Mouse (Mus musculus): ENCODE data around the gene Arl2bp. TPM values are rescaled to one million over a fixed set of nuclear protein-coding genes. Genes with fewer than 3 reads are reported as not detected.

Arl2bp gene
- polyA plus RNA-seq, 1 experiment, result 211 TPM

DNA sequence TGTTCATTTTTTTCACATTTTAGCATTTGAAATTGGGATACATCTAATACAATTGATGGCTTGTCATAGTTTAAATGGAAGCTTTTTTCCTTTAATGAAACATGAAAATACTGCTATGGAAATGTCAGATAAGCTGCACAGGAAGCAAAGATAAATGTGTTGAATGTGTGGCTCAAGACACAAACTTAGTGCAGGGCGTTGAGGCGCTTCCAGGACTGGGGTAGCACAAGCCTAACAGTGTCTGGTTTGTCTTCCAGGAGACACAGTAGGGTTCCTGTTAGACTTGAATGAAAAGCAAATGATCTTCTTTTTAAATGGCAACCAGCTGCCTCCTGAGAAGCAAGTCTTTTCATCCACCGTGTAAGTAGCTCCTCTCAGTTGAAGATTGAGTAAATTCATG lies 16.9 kb upstream of the Arl2bp start:
- WGBS, result 37% methylated on average over 3 of the region's 3 CpGs
- no peak overlapping the region for H3K4me3 ChIP-seq (replicated peaks; ENCODE audit: insufficient read depth, low read depth, low read length)
- H3K27me3 ChIP-seq (ENCODE audit: control insufficient read depth, insufficient read depth, low read length), result no peaks in the 10 kb centered on the region
- no peak for TF ChIP-seq POLR2A (IDR thresholded peaks at IDR 0.05; ENCODE audit: borderline replicate concordance, insufficient read depth, low read length)
- TF ChIP-seq CTCF (IDR thresholded peaks at IDR 0.05; ENCODE audit: borderline replicate concordance, insufficient read depth, low read depth, low read length), result no peak
- no peak for DNase-seq
- no peaks in the 10 kb centered on the region for H3K4me1 ChIP-seq (ENCODE audit: control insufficient read depth, insufficient read depth, low read length)
- no peak overlapping the region for H3K27ac ChIP-seq (ENCODE audit: insufficient read depth, low read length)

DNA sequence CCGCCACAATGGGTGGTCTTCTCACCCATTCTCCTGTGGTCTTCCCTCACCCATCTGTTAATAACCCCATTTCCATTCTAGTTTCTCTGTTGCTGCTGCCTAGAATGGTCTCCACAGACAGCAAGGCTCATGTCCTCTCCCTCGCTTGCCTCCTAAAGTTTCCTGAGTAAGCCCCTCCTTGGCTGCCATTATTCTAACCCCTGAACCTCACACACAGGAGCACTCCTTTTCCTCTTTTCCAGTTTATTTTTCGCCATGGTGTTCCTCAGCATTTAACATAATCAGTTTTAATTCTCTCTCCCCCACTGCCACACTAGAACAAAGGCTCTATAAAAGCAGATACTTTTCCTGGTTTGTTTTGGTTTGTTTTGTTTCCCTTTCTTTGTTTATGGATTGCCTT lies 13.4 kb upstream of the Arl2bp start:
- no peaks in the 10 kb centered on the region for H3K27me3 ChIP-seq (ENCODE audit: control insufficient read depth, insufficient read depth, low read length)
- no peak overlapping the region for H3K4me3 ChIP-seq (replicated peaks; ENCODE audit: insufficient read depth, low read depth, low read length)
- 91% methylated on average over 3 of the region's 3 CpGs for WGBS
- no peaks in the 10 kb centered on the region for H3K4me1 ChIP-seq (ENCODE audit: control insufficient read depth, insufficient read depth, low read length)
- DNase-seq, result no peak
- H3K27ac ChIP-seq (ENCODE audit: insufficient read depth, low read length), result no peak overlapping the region
- TF ChIP-seq CTCF (IDR thresholded peaks at IDR 0.05; ENCODE audit: borderline replicate concordance, insufficient read depth, low read depth, low read length), result no peak
- TF ChIP-seq POLR2A (IDR thresholded peaks at IDR 0.05; ENCODE audit: borderline replicate concordance, insufficient read depth, low read length), result no peak

DNA sequence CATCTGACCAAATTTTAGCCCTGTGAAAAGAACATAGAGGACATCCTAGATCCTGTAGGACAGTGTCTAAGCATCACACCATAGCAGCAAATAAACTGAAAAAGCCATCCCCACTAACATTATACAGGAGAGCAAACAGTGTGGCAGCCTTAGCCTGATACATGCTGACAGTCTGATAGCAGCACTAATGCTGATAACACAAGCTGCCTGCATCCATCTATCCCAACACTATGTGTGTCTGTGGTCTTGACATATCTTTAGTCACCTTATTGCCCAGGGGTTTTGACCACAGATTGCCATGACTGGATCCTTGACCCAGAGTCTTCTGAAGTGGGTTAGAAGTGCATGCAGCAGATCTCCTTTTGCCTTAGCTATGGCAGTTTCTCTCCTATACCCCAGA lies 11.4 kb upstream of the Arl2bp start:
- H3K4me3 ChIP-seq (replicated peaks; ENCODE audit: insufficient read depth, low read depth, low read length), result no peak overlapping the region

DNA sequence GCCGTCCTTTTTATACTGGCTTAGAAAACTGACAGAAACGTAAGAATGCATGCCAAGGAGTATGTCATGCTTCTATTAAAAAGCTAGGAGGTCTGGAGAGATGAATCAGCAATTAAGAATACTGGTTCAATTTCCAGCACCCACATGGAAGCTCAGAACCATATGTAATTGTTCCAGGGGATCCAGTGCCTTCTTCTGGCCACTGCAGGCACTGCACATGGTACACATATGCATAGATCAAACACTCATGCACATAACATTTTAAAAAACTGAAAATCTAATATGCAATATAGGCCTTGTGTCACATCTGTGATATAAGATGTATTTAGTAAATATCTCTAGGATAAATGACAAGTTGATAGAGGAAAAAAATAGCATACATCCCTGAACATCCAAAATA lies 8.4 kb upstream of the Arl2bp start:
- Histone ChIP-seq H3K27ac (ENCODE audit: insufficient read depth, low read length) (no peak overlapping the region), H3K4me3 (replicated peaks; ENCODE audit: insufficient read depth, low read depth, low read length) (no peak overlapping the region), H3K4me1 (ENCODE audit: control insufficient read depth, insufficient read depth, low read length) (no peaks in the 10 kb centered on the region), H3K27me3 (ENCODE audit: control insufficient read depth, insufficient read depth, low read length) (no peaks in the 10 kb centered on the region)
- TF ChIP-seq CTCF (IDR thresholded peaks at IDR 0.05; ENCODE audit: borderline replicate concordance, insufficient read depth, low read depth, low read length), result no peak
- no peak for TF ChIP-seq POLR2A (IDR thresholded peaks at IDR 0.05; ENCODE audit: borderline replicate concordance, insufficient read depth, low read length)
- 23% methylated on average over 2 of the region's 2 CpGs for WGBS
- DNase-seq, result no peak

More for the DNA sequence above, 11.4 kb upstream of the Arl2bp start:
- DNase-seq, result no peak
- TF ChIP-seq POLR2A (IDR thresholded peaks at IDR 0.05; ENCODE audit: borderline replicate concordance, insufficient read depth, low read length) (no peak), CTCF (IDR thresholded peaks at IDR 0.05; ENCODE audit: borderline replicate concordance, insufficient read depth, low read depth, low read length) (no peak)
- Histone ChIP-seq H3K27ac (ENCODE audit: insufficient read depth, low read length) (no peak overlapping the region), H3K4me1 (ENCODE audit: control insufficient read depth, insufficient read depth, low read length) (no peaks in the 10 kb centered on the region), H3K27me3 (ENCODE audit: control insufficient read depth, insufficient read depth, low read length) (no peaks in the 10 kb centered on the region)

DNA sequence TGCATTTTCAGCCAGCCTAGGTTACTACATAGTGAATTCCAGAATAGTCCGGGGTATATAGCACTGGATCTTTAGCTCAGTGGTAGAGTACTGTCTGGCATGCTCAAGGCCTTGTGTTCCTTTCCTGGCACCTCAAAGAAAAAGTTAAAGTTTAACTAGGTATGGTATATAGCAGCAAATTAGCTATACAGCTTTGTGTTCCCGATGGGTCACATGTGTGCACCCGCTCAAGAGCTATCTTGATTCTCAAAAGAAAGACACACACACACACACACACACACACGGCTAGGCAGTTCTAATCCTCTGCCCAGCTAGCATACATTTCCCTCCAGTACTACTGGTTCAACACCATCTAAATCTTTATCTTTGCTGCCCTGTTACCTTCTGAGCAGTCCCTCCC lies 6.0 kb upstream of the Arl2bp start:
- H3K4me1 ChIP-seq (ENCODE audit: control insufficient read depth, insufficient read depth, low read length), result no peaks in the 10 kb centered on the region
- 95% methylated on average over 4 of the region's 4 CpGs for WGBS
- no peak overlapping the region for H3K4me3 ChIP-seq (replicated peaks; ENCODE audit: insufficient read depth, low read depth, low read length)
- H3K27ac ChIP-seq (ENCODE audit: insufficient read depth, low read length), result no peak overlapping the region
- H3K27me3 ChIP-seq (ENCODE audit: control insufficient read depth, insufficient read depth, low read length), result no peaks in the 10 kb centered on the region
- no peak for DNase-seq
- TF ChIP-seq CTCF (IDR thresholded peaks at IDR 0.05; ENCODE audit: borderline replicate concordance, insufficient read depth, low read depth, low read length), result no peak
- no peak for TF ChIP-seq POLR2A (IDR thresholded peaks at IDR 0.05; ENCODE audit: borderline replicate concordance, insufficient read depth, low read length)

DNA sequence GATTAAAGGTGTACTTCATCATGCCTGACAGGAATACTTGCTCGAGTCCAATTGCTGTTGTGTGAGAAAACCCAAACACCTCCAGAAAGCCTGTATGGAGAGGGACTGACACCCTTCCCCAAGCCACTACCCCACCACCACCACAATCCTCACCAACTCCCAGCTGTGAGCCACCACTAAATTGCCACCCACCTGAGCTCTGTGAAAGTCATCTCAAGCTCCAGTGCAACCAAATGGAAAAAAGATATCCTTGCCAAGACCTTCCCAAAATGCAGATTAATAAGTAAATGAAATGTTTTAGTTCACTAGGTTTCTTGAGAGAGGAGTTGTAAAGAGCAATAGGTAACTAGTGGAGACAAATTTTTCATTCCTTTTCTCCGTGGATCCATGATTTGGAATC lies 1.7 kb upstream of the Arl2bp start:
- TF ChIP-seq CTCF (IDR thresholded peaks at IDR 0.05; ENCODE audit: borderline replicate concordance, insufficient read depth, low read depth, low read length) (no peak), POLR2A (IDR thresholded peaks at IDR 0.05; ENCODE audit: borderline replicate concordance, insufficient read depth, low read length) (no peak)
- 84% methylated on average over 2 of the region's 2 CpGs for WGBS
- Histone ChIP-seq H3K4me1 (ENCODE audit: control insufficient read depth, insufficient read depth, low read length) (no peaks in the 10 kb centered on the region; the same call in 1 of the 2 replicates), H3K27me3 (ENCODE audit: control insufficient read depth, insufficient read depth, low read length) (no peaks in the 10 kb centered on the region), H3K4me3 (replicated peaks; ENCODE audit: insufficient read depth, low read depth, low read length) (no peak overlapping the region), H3K27ac (ENCODE audit: insufficient read depth, low read length) (no peak overlapping the region)
- DNase-seq, result no peak

DNA sequence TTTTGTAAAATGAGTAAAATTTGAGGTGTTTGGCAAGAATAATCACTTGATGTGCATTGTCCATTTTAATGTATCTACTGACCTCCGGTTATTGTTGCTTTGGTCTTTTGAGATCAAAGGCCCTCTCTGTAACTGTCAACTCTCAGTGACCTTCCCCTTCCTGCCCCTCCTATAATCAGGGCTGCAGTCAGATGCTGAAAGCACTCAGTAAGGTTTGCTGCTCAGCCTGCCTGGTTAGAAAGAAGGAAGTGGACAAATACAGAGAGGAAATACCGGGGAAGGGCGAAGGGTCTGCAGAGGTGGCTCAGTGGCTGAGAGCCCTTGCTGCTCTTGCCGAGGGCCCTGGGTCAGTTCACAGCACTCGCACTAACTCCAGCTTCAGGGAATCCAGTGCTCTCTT lies 8.0 kb downstream of the Arl2bp start:
- no peak overlapping the region for H3K4me3 ChIP-seq (replicated peaks; ENCODE audit: insufficient read depth, low read depth, low read length)
- H3K27ac ChIP-seq (ENCODE audit: insufficient read depth, low read length), result no peak overlapping the region
- no peak for DNase-seq
- no peaks in the 10 kb centered on the region for H3K4me1 ChIP-seq (ENCODE audit: control insufficient read depth, insufficient read depth, low read length)
- H3K27me3 ChIP-seq (ENCODE audit: control insufficient read depth, insufficient read depth, low read length), result no peaks in the 10 kb centered on the region
- no peak for TF ChIP-seq POLR2A (IDR thresholded peaks at IDR 0.05; ENCODE audit: borderline replicate concordance, insufficient read depth, low read length)
- 89% methylated on average over 5 of the region's 5 CpGs for whole genome bisulfite sequencing

DNA sequence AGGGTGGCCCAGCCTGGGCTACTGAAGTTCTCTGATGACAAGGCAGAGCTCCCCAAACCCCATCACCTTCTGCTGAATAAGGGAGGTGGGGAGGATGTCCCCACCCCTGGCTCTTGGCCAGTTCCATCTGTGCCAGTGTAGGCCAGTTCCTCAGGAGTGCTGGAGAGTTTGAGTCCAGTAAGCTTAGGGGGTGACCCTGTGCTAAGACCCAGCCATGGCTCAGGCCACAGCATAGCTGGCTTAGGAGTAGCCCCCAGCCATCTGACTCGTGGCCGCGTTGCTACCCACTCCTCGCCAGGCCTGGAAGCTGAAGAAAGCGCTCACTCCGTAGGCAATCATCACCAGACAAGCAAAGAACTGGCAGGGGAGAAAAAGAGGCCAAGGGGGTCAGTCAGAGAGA lies 9.5 kb downstream of the Arl2bp start:
- Histone ChIP-seq H3K4me3 (replicated peaks; ENCODE audit: insufficient read depth, low read depth, low read length) (no peak overlapping the region), H3K27me3 (ENCODE audit: control insufficient read depth, insufficient read depth, low read length) (no peaks in the 10 kb centered on the region), H3K27ac (ENCODE audit: insufficient read depth, low read length) (no peak overlapping the region), H3K4me1 (ENCODE audit: control insufficient read depth, insufficient read depth, low read length) (no peaks in the 10 kb centered on the region)
- DNase-seq, result no peak
- WGBS, result 42% methylated on average over 6 of the region's 6 CpGs
- TF ChIP-seq CTCF (IDR thresholded peaks at IDR 0.05; ENCODE audit: borderline replicate concordance, insufficient read depth, low read depth, low read length) (no peak), POLR2A (IDR thresholded peaks at IDR 0.05; ENCODE audit: borderline replicate concordance, insufficient read depth, low read length) (no peak)
